Mouse (Mus musculus) myocyte (in vitro differentiated cells): ENCODE measurements around the gene Tbcc. TPM values are rescaled to one million over a fixed set of nuclear protein-coding genes. Genes with fewer than 3 reads are reported as not detected.

Experiments
- H3K27me3 ChIP-seq: one replicate; pipeline ENCODE4 v1.6.1; 2011; ENCODE audit not compliant: control insufficient read depth, insufficient read depth, insufficient read length
- H3K36me3 ChIP-seq: one replicate; pipeline ENCODE4 v1.6.1; 2011; ENCODE audit not compliant: control insufficient read depth, insufficient read depth
- H3K4me2 ChIP-seq: one replicate; pipeline ENCODE4 v1.6.1; 2011; ENCODE audit warnings: low read depth, control low read depth
- H3K4me3 ChIP-seq: one replicate; pipeline ENCODE4 v1.5.1; 2011; ENCODE audit warnings: mild to moderate bottlenecking, control low read depth, moderate library complexity
- H3K79me2 ChIP-seq: one replicate; pipeline ENCODE4 v1.6.1; 2011; ENCODE audit not compliant: control insufficient read depth, insufficient read depth
- H3ac ChIP-seq: one replicate; pipeline ENCODE4 v1.6.1; 2011; ENCODE audit not compliant: control insufficient read depth, insufficient read length
- CEBPB ChIP-seq: IDR thresholded peaks from 2 replicates; pipeline ENCODE4 v1.6.1; 2011; ENCODE audit warnings: mild to moderate bottlenecking, moderate library complexity; ENCODE audit not compliant: poor library complexity, insufficient read depth, severe bottlenecking
- E2F4 ChIP-seq: IDR thresholded peaks from one replicate; pipeline ENCODE4 v1.6.1; 2011; ENCODE audit warnings: mild to moderate bottlenecking, control low read depth, moderate library complexity; ENCODE audit not compliant: insufficient read depth
- MAX ChIP-seq: IDR thresholded peaks from one replicate; pipeline ENCODE4 v1.6.1; 2011; ENCODE audit warnings: low read depth, mild to moderate bottlenecking, control low read depth
- MYOD1 ChIP-seq, 3 experiments: IDR thresholded peaks; one replicate each; pipeline ENCODE4 v1.6.1; 2011; ENCODE audit warnings: control low read depth in 2 of 3, low read depth in 2 of 3, mild to moderate bottlenecking in 2 of 3, moderate library complexity in 1 of 3; ENCODE audit not compliant: insufficient read length in 2 of 3, control insufficient read depth in 1 of 3
- MYOG ChIP-seq, 3 experiments: IDR thresholded peaks; one replicate each; pipeline ENCODE4 v1.6.1; 2011; ENCODE audit warnings: control low read depth in 2 of 3, low read depth in 2 of 3, mild to moderate bottlenecking in 2 of 3; ENCODE audit not compliant: insufficient read length in 2 of 3, control insufficient read depth in 1 of 3, insufficient read depth in 1 of 3
- POLR2A ChIP-seq: IDR thresholded peaks from one replicate; pipeline ENCODE4 v1.6.1; 2011; ENCODE audit warnings: low read depth, mild to moderate bottlenecking, control low read depth, moderate library complexity; ENCODE audit not compliant: insufficient read length
- POLR2AphosphoS2 ChIP-seq: IDR thresholded peaks from one replicate; pipeline ENCODE4 v1.6.1; 2011; ENCODE audit warnings: low read depth, control low read depth; ENCODE audit not compliant: insufficient read length
- REST ChIP-seq: IDR thresholded peaks from one replicate; pipeline ENCODE4 v1.6.1; 2011; ENCODE audit warnings: mild to moderate bottlenecking, control low read depth, moderate library complexity; ENCODE audit not compliant: insufficient read depth, insufficient read length
- SRF ChIP-seq: IDR thresholded peaks from one replicate; pipeline ENCODE4 v1.6.1; 2011; ENCODE audit warnings: low read depth; ENCODE audit not compliant: control insufficient read depth, insufficient read length
- TCF12 ChIP-seq: IDR thresholded peaks from one replicate; pipeline ENCODE4 v1.6.1; 2011; ENCODE audit warnings: mild to moderate bottlenecking, control low read depth; ENCODE audit not compliant: poor library complexity, insufficient read depth, severe bottlenecking
- TCF3 ChIP-seq: IDR thresholded peaks from one replicate; pipeline ENCODE4 v1.6.1; 2011; ENCODE audit warnings: low read depth, control low read depth; ENCODE audit not compliant: insufficient read length
- USF1 ChIP-seq: IDR thresholded peaks from one replicate; pipeline ENCODE4 v1.6.1; 2011; ENCODE audit warnings: low read depth, mild to moderate bottlenecking, control low read depth, moderate library complexity
- polyA plus RNA-seq: library from polyadenylated mRNA; unstranded; fragments of >200 nt; fragmentation: generic; extraction: Trizol; gene quantifications from one replicate; pipeline ENCODE4 v1.2.1, GENCODE M21; 2012; ENCODE audit warnings: missing spikeins

Tbcc gene
- polyA plus RNA-seq, 1 experiment = 46.1 TPM

GRCm38 (mm10) chr17:46857361-46857902 is 33.1 kb upstream of the Tbcc start:
- TF ChIP-seq POLR2AphosphoS2 (peak; percentile 55), MYOG (IDR thresholded peaks at IDR 0.05; ENCODE audit: control insufficient read depth in 1 of 3, insufficient read depth in 1 of 3, insufficient read length in 2 of 3, low read depth in 2 of 3) (no peak), POLR2A (peak; percentile 69)
- Histone ChIP-seq H3K27me3 (no peaks in the 10 kb centered on the region), H3K36me3 (no peaks in the 10 kb centered on the region), H3K79me2 (peaks cover 32% of the 10 kb centered on the region), H3K4me3 (peak overlapping the region; percentile 85), H3K4me2 (no peak overlapping the region), H3ac (peak overlapping the region; percentile 98)

- Histone ChIP-seq H3K36me3 (no peaks in the 10 kb centered on the region), H3ac (peak within 1 kb of the TSS; percentile 98)
- peak; percentile 13 for TF ChIP-seq POLR2A
- no peak for TF ChIP-seq E2F4
- TF ChIP-seq POLR2AphosphoS2 = peak; percentile 12
These were observed 32.4 kb upstream of the Tbcc start, which contains the start of gene Bicral for GRCm38 (mm10) chr17:46857903-46858748. TSS of gene Bicral (minus strand) at chr17:46858482.

GRCm38 (mm10) chr17:46858749-46859444 is 31.6 kb upstream of the Tbcc start:
- Histone ChIP-seq H3K79me2 (peaks cover 32% of the 10 kb centered on the region), H3K4me2 (peak overlapping the region; percentile 69), H3K27me3 (no peaks in the 10 kb centered on the region), H3K36me3 (no peaks in the 10 kb centered on the region), H3ac (peak overlapping the region; percentile 98), H3K4me3 (peak overlapping the region; percentile 85)
- TF ChIP-seq POLR2A (no peak), TCF12 (no peak), MAX (no peak), POLR2AphosphoS2 (no peak), CEBPB (no peak), TCF3 (no peak), MYOG (IDR thresholded peaks at IDR 0.05; ENCODE audit: control insufficient read depth in 1 of 3, insufficient read depth in 1 of 3, insufficient read length in 2 of 3, low read depth in 2 of 3) (no peak), USF1 (no peak), MYOD1 (IDR thresholded peaks at IDR 0.05; ENCODE audit: control insufficient read depth in 1 of 3, insufficient read length in 2 of 3, low read depth in 2 of 3) (no peak), E2F4 (no peak), SRF (no peak), REST (no peak)

More at GRCm38 (mm10) chr17:46857903-46858748, 32.4 kb upstream of the Tbcc start, which contains the start of gene Bicral:
- H3K4me3 ChIP-seq = peak within 1 kb of the TSS; percentile 85
- H3K4me2 ChIP-seq = peak within 1 kb of the TSS; percentile 69
- H3K79me2 ChIP-seq = peaks cover 32% of the 10 kb centered on the region
- H3K27me3 ChIP-seq = no peaks in the 10 kb centered on the region

- Histone ChIP-seq H3K4me3 (no peak overlapping the region), H3K4me2 (peak overlapping the region; percentile 30), H3K36me3 (no peaks in the 10 kb centered on the region), H3K27me3 (no peaks in the 10 kb centered on the region), H3ac (no peak overlapping the region), H3K79me2 (peaks cover 21% of the 10 kb centered on the region)
- TF ChIP-seq POLR2AphosphoS2 (no peak), TCF12 (no peak)
These were observed 30.4 kb upstream of the Tbcc start for GRCm38 (mm10) chr17:46860120-46860519.

- H3K36me3 ChIP-seq = no peaks in the 10 kb centered on the region
- H3K4me2 ChIP-seq = no peak overlapping the region
- no peaks in the 10 kb centered on the region for H3K27me3 ChIP-seq
- no peak overlapping the region for H3K4me3 ChIP-seq
- no peaks in the 10 kb centered on the region for H3K79me2 ChIP-seq
- no peak overlapping the region for H3ac ChIP-seq
- TF ChIP-seq E2F4 (no peak), MAX (no peak), CEBPB (no peak), TCF3 (no peak), SRF (no peak)
These were observed 25.8 kb upstream of the Tbcc start for GRCm38 (mm10) chr17:46864566-46865195.
